Mouse (Mus musculus): Measurements from ENCODE around the gene Zfp981. TPM values are rescaled to one million over a fixed set of nuclear protein-coding genes. Genes with fewer than 3 reads are reported as not detected.
"Not testable (repeated sequence)": the region's sequence is repeated elsewhere in the genome, so short reads cannot be mapped to it uniquely, and the experiment has no call there.

Gene Zfp981
- polyA plus RNA-seq, 1 experiment from 2014 or later, result 0.14 TPM

GRCm38 (mm10) chr4:146482546-146482945, 19.3 kb upstream of the Zfp981 start:
- ATAC-seq (replicated peaks; ENCODE audit: insufficient number of reproducible peaks, low FRiP score, low TSS enrichment), result peak; percentile 53; the same call in 1 of the 2 replicates
- H3K4me2 ChIP-seq, result not testable (repeated sequence)
- WGBS (ENCODE audit: insufficient replicate concordance), result 82% methylated on average over 10 of the region's 10 CpGs

GRCm38 (mm10) chr4:146483571-146484280, 18.1 kb upstream of the Zfp981 start:
- not testable (repeated sequence) for H3K27ac ChIP-seq (ENCODE audit: low read depth, low read length); H3K9ac ChIP-seq (ENCODE audit: low read depth, low read length); H3K36me3 ChIP-seq (ENCODE audit: control insufficient read depth, insufficient read depth, low read length); H3K4me3 ChIP-seq (ENCODE audit: low read depth, low read length); H3K4me1 ChIP-seq (ENCODE audit: control insufficient read depth, insufficient read depth, low read length); H3K4me2 ChIP-seq; H3K27me3 ChIP-seq (ENCODE audit: control insufficient read depth, insufficient read depth, low read length)
- 69% methylated on average over 13 of the region's 13 CpGs for WGBS (ENCODE audit: insufficient replicate concordance)
- H3K9me3 ChIP-seq (replicated peaks; ENCODE audit: control insufficient read depth, low read length), result peaks cover 57% of the 10 kb centered on the region
- peak; percentile 33 for ATAC-seq (replicated peaks; ENCODE audit: insufficient number of reproducible peaks, low FRiP score, low TSS enrichment)

More at GRCm38 (mm10) chr4:146482546-146482945, 19.3 kb upstream of the Zfp981 start:
- not testable (repeated sequence) for H3K27me3 ChIP-seq (ENCODE audit: control insufficient read depth, insufficient read depth, low read length); H3K36me3 ChIP-seq (ENCODE audit: control insufficient read depth, insufficient read depth, low read length); H3K4me1 ChIP-seq (ENCODE audit: control insufficient read depth, insufficient read depth, low read length); H3K27ac ChIP-seq (ENCODE audit: low read depth, low read length); H3K9ac ChIP-seq (ENCODE audit: low read depth, low read length); H3K4me3 ChIP-seq (ENCODE audit: low read depth, low read length)
- H3K9me3 ChIP-seq (replicated peaks; ENCODE audit: control insufficient read depth, low read length), result peaks cover 60% of the 10 kb centered on the region

GRCm38 (mm10) chr4:146484676-146485075, 17.2 kb upstream of the Zfp981 start:
- not testable (repeated sequence) for H3K36me3 ChIP-seq (ENCODE audit: control insufficient read depth, insufficient read depth, low read length); ATAC-seq (replicated peaks; ENCODE audit: insufficient number of reproducible peaks, low FRiP score, low TSS enrichment); H3K27me3 ChIP-seq (ENCODE audit: control insufficient read depth, insufficient read depth, low read length); H3K27ac ChIP-seq (ENCODE audit: low read depth, low read length); H3K4me3 ChIP-seq (ENCODE audit: low read depth, low read length); H3K4me2 ChIP-seq; H3K9ac ChIP-seq (ENCODE audit: low read depth, low read length); H3K4me1 ChIP-seq (ENCODE audit: control insufficient read depth, insufficient read depth, low read length)
- H3K9me3 ChIP-seq (replicated peaks; ENCODE audit: control insufficient read depth, low read length), result peaks cover 58% of the 10 kb centered on the region

- not testable (repeated sequence) for H3K27me3 ChIP-seq (ENCODE audit: control insufficient read depth, insufficient read depth, low read length); H3K36me3 ChIP-seq (ENCODE audit: control insufficient read depth, insufficient read depth, low read length); ATAC-seq (replicated peaks; ENCODE audit: insufficient number of reproducible peaks, low FRiP score, low TSS enrichment); H3K4me1 ChIP-seq (ENCODE audit: control insufficient read depth, insufficient read depth, low read length); H3K4me3 ChIP-seq (ENCODE audit: low read depth, low read length); H3K4me2 ChIP-seq; H3K9ac ChIP-seq (ENCODE audit: low read depth, low read length); H3K27ac ChIP-seq (ENCODE audit: low read depth, low read length)
- 66% methylated on average over 6 of the region's 6 CpGs for WGBS (ENCODE audit: insufficient replicate concordance)
- H3K9me3 ChIP-seq (replicated peaks; ENCODE audit: control insufficient read depth, low read length), result peaks cover 57% of the 10 kb centered on the region
Observed at GRCm38 (mm10) chr4:146485183-146485939, 16.5 kb upstream of the Zfp981 start.

GRCm38 (mm10) chr4:146486753-146487152, 15.1 kb upstream of the Zfp981 start:
- not testable (repeated sequence) for H3K27ac ChIP-seq (ENCODE audit: low read depth, low read length); H3K36me3 ChIP-seq (ENCODE audit: control insufficient read depth, insufficient read depth, low read length); H3K4me3 ChIP-seq (ENCODE audit: low read depth, low read length); H3K27me3 ChIP-seq (ENCODE audit: control insufficient read depth, insufficient read depth, low read length); H3K4me1 ChIP-seq (ENCODE audit: control insufficient read depth, insufficient read depth, low read length); H3K9ac ChIP-seq (ENCODE audit: low read depth, low read length); H3K4me2 ChIP-seq
- peaks cover 54% of the 10 kb centered on the region for H3K9me3 ChIP-seq (replicated peaks; ENCODE audit: control insufficient read depth, low read length)
- ATAC-seq (replicated peaks; ENCODE audit: insufficient number of reproducible peaks, low FRiP score, low TSS enrichment), result peak; percentile 16; the same call in 1 of the 2 replicates
- 72% methylated on average over 1 of the region's 1 CpGs for WGBS (ENCODE audit: insufficient replicate concordance)

GRCm38 (mm10) chr4:146489196-146489595, 12.6 kb upstream of the Zfp981 start:
- H3K9ac ChIP-seq (ENCODE audit: low read depth, low read length); ATAC-seq (replicated peaks; ENCODE audit: insufficient number of reproducible peaks, low FRiP score, low TSS enrichment); H3K27me3 ChIP-seq (ENCODE audit: control insufficient read depth, insufficient read depth, low read length); H3K4me3 ChIP-seq (ENCODE audit: low read depth, low read length); H3K4me1 ChIP-seq (ENCODE audit: control insufficient read depth, insufficient read depth, low read length); H3K27ac ChIP-seq (ENCODE audit: low read depth, low read length); H3K4me2 ChIP-seq; H3K36me3 ChIP-seq (ENCODE audit: control insufficient read depth, insufficient read depth, low read length): not testable (repeated sequence)
- 71% methylated on average over 4 of the region's 4 CpGs for WGBS (ENCODE audit: insufficient replicate concordance)
- peaks cover 51% of the 10 kb centered on the region for H3K9me3 ChIP-seq (replicated peaks; ENCODE audit: control insufficient read depth, low read length)

- H3K4me2 ChIP-seq; H3K4me1 ChIP-seq (ENCODE audit: control insufficient read depth, insufficient read depth, low read length); H3K9ac ChIP-seq (ENCODE audit: low read depth, low read length); H3K36me3 ChIP-seq (ENCODE audit: control insufficient read depth, insufficient read depth, low read length); H3K27ac ChIP-seq (ENCODE audit: low read depth, low read length); H3K4me3 ChIP-seq (ENCODE audit: low read depth, low read length); H3K27me3 ChIP-seq (ENCODE audit: control insufficient read depth, insufficient read depth, low read length): not testable (repeated sequence)
- WGBS (ENCODE audit: insufficient replicate concordance), result 69% methylated on average over 1 of the region's 1 CpGs
- ATAC-seq (replicated peaks; ENCODE audit: insufficient number of reproducible peaks, low FRiP score, low TSS enrichment), result 0 out of 2 replicates have a peak, but pooled peaks have one; percentile 20
- H3K9me3 ChIP-seq (replicated peaks; ENCODE audit: control insufficient read depth, low read length), result peaks cover 38% of the 10 kb centered on the region
Observed at GRCm38 (mm10) chr4:146491993-146492392, 9.8 kb upstream of the Zfp981 start.

GRCm38 (mm10) chr4:146492439-146492838, 9.4 kb upstream of the Zfp981 start:
- no peak for ATAC-seq (replicated peaks; ENCODE audit: insufficient number of reproducible peaks, low FRiP score, low TSS enrichment)
- no peak overlapping the region for H3K27ac ChIP-seq (ENCODE audit: low read depth, low read length)

GRCm38 (mm10) chr4:146492851-146493250, 9.0 kb upstream of the Zfp981 start:
- Histone ChIP-seq H3K4me1 (ENCODE audit: control insufficient read depth, insufficient read depth, low read length) (no peaks in the 10 kb centered on the region), H3K9ac (ENCODE audit: low read depth, low read length) (no peak overlapping the region), H3K27me3 (ENCODE audit: control insufficient read depth, insufficient read depth, low read length) (no peaks in the 10 kb centered on the region), H3K27ac (ENCODE audit: low read depth, low read length) (no peak overlapping the region), H3K4me3 (ENCODE audit: low read depth, low read length) (no peak overlapping the region), H3K4me2 (no peak overlapping the region), H3K36me3 (ENCODE audit: control insufficient read depth, insufficient read depth, low read length) (no peaks in the 10 kb centered on the region), H3K9me3 (replicated peaks; ENCODE audit: control insufficient read depth, low read length) (peaks cover 42% of the 10 kb centered on the region)
- no peak for ATAC-seq (replicated peaks; ENCODE audit: insufficient number of reproducible peaks, low FRiP score, low TSS enrichment)
- 52% methylated on average over 1 of the region's 1 CpGs for WGBS (ENCODE audit: insufficient replicate concordance)

More at GRCm38 (mm10) chr4:146492439-146492838, 9.4 kb upstream of the Zfp981 start:
- no peaks in the 10 kb centered on the region for H3K36me3 ChIP-seq (ENCODE audit: control insufficient read depth, insufficient read depth, low read length)
- H3K4me3 ChIP-seq (ENCODE audit: low read depth, low read length), result no peak overlapping the region
- no peak overlapping the region for H3K9ac ChIP-seq (ENCODE audit: low read depth, low read length)
- H3K4me1 ChIP-seq (ENCODE audit: control insufficient read depth, insufficient read depth, low read length), result no peaks in the 10 kb centered on the region
- H3K4me2 ChIP-seq, result no peak overlapping the region
- peaks cover 37% of the 10 kb centered on the region for H3K9me3 ChIP-seq (replicated peaks; ENCODE audit: control insufficient read depth, low read length)
- H3K27me3 ChIP-seq (ENCODE audit: control insufficient read depth, insufficient read depth, low read length), result no peaks in the 10 kb centered on the region
